Mouse (Mus musculus): ENCODE results near the gene Adcy5. TPM values are rescaled to one million over a fixed set of nuclear protein-coding genes. Genes with fewer than 3 reads are reported as not detected.

The Adcy5 gene
- total and polyA plus RNA-seq, 3 experiments: 47.1 to 56.2 (median 52.9) TPM

GRCm38 (mm10) chr16:35153146-35153755 lies 1.4 kb upstream of the Adcy5 start:
- H3K9ac ChIP-seq (ENCODE audit: low read depth, low read length): no peak overlapping the region
- H3K27me3 ChIP-seq (ENCODE audit: control insufficient read depth, insufficient read depth, low read length): peaks cover 1% of the 10 kb centered on the region
- no peak overlapping the region for H3K27ac ChIP-seq
- DNase-seq: no peak
- H3K36me3 ChIP-seq (ENCODE audit: control insufficient read depth, insufficient read depth, low read length): no peaks in the 10 kb centered on the region
- intact Hi-C loops (cut with DNase I): loop anchor here (10.0 kb wide), 1 partner anchor 88 kb away; no protein-coding TSS in a partner anchor
- no peaks in the 10 kb centered on the region; the same call in 1 of the 2 replicates for H3K79me2 ChIP-seq (replicated peaks; ENCODE audit: control insufficient read depth, insufficient read depth, low read length)
- 31% methylated on average over 12 of the region's 12 CpGs for WGBS
- TF ChIP-seq POLR2A (IDR thresholded peaks at IDR 0.05; ENCODE audit: insufficient read depth, low read depth, low read length): no peak
- no peak overlapping the region for H3K4me3 ChIP-seq
- no peaks in the 10 kb centered on the region for H3K4me1 ChIP-seq (ENCODE audit: control insufficient read depth, insufficient read depth, low read length)

DNA sequence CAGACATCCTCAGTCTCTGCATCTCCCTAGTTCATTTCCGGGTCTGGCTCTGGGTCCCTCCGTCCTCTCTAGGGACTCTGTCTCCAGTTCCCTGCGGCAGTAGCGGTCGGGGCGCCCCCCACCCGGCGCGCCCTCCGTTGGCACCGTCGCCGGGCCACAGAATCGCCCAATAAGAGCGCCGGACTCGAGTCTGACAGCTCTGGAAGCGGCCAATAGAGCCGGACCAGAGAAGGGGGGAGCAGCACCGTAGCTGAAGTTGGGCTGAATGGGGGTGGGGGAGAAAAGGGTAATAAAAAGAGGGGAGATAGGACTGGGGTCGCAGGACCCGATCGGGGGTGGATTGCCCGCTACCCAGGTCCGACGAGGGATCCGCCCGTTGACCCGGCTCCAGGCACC lies 434 bp upstream of the Adcy5 start:
- H3K27ac ChIP-seq: peak overlapping the region; percentile 67
- no peaks in the 10 kb centered on the region; the same call in 1 of the 2 replicates for H3K79me2 ChIP-seq (replicated peaks; ENCODE audit: control insufficient read depth, insufficient read depth, low read length)
- DNase-seq: peak; percentile 58 to 60
- H3K27me3 ChIP-seq (ENCODE audit: control insufficient read depth, insufficient read depth, low read length): peaks cover 1% of the 10 kb centered on the region
- peak overlapping the region; percentile 51 for H3K4me3 ChIP-seq
- TF ChIP-seq POLR2A (IDR thresholded peaks at IDR 0.05; ENCODE audit: insufficient read depth, low read depth, low read length) (no peak), EP300 (IDR thresholded peaks at IDR 0.05; ENCODE audit: insufficient read depth, low read depth, low read length) (no peak), CTCF (IDR thresholded peaks at IDR 0.05) (no peak)
- under 1% methylated on average over 29 of the region's 29 CpGs for WGBS
- H3K9ac ChIP-seq (ENCODE audit: low read depth, low read length): peak overlapping the region; percentile 83
- intact Hi-C loops (cut with DNase I): loop anchor here (10.0 kb wide), 1 partner anchor 89 kb away; no protein-coding TSS in a partner anchor
- H3K4me1 ChIP-seq (ENCODE audit: control insufficient read depth, insufficient read depth, low read length): no peaks in the 10 kb centered on the region
- no peaks in the 10 kb centered on the region for H3K36me3 ChIP-seq (ENCODE audit: control insufficient read depth, insufficient read depth, low read length)

DNA sequence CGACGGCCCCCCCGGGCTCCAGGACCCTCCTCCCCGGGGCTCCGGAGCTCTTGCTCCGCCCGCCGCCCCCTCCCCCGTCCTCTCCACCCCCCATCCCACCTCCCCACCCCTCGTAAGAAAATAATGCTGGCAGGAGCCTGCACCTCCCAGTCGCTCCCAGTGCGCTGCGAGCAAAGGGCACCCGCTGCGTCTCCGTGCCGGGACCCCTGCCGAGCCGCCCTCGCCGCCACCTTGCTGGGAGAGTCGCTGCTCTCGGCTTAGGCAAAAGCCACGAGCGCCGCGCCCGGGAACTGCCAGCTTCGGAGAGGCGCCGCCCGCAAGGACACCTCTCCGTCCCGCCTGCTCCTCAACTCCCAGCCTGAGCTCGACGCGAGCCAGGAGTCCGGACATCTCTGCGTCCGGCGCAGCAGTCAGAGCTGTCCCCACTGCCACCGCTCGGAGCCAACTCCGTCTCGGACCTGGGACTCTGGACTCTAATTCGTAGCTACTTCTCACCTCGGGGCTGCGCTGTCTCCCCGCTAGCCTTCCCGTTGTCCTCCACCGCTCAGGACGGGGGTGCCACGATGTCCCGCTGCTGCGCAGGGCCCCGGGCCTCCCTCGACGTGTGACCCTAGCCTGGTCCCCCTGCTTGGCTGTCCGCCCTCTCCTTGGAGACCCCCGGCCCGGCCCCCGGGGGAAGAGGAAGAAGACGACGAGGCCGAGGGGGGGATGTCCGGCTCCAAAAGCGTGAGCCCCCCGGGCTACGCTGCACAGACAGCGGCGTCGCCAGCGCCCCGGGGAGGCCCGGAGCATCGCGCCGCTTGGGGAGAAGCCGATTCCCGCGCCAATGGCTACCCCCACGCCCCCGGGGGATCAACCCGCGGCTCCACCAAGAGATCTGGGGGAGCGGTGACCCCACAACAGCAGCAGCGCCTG lies 971 bp downstream of the Adcy5 start:
- H3K79me2 ChIP-seq (replicated peaks; ENCODE audit: control insufficient read depth, insufficient read depth, low read length): no peaks in the 10 kb centered on the region; the same call in 1 of the 2 replicates
- peaks cover 1% of the 10 kb centered on the region; the same call in 1 of the 2 replicates for H3K4me1 ChIP-seq (ENCODE audit: control insufficient read depth, insufficient read depth, low read length)
- WGBS: under 1% methylated on average over 86 of the region's 87 CpGs
- TF ChIP-seq POLR2A (IDR thresholded peaks at IDR 0.05; ENCODE audit: insufficient read depth, low read depth, low read length) (peak; percentile 32; the same call in 1 of the 2 replicates), EP300 (IDR thresholded peaks at IDR 0.05; ENCODE audit: insufficient read depth, low read depth, low read length) (no peak), CTCF (IDR thresholded peaks at IDR 0.05) (peak; percentile 53)
- peak overlapping the region; percentile 83 for H3K9ac ChIP-seq (ENCODE audit: low read depth, low read length)
- peak overlapping the region; percentile 77 for H3K27ac ChIP-seq
- no peaks in the 10 kb centered on the region for H3K36me3 ChIP-seq (ENCODE audit: control insufficient read depth, insufficient read depth, low read length)
- intact Hi-C loops (cut with DNase I): loop anchor here (1.0 to 10.0 kb wide), 4 partner anchors 44 to 115 kb away; no protein-coding TSS in a partner anchor
- H3K4me3 ChIP-seq: peak overlapping the region; percentile 51
- DNase-seq: peak; percentile 71 to 73
- peaks cover 1% of the 10 kb centered on the region for H3K27me3 ChIP-seq (ENCODE audit: control insufficient read depth, insufficient read depth, low read length)

- DNase-seq: peak; percentile 65 to 71
- intact Hi-C loops (cut with DNase I): loop anchor here (5.0 to 10.0 kb wide), 2 partner anchors 71 to 92 kb away; no protein-coding TSS in a partner anchor
- H3K36me3 ChIP-seq (ENCODE audit: control insufficient read depth, insufficient read depth, low read length): no peaks in the 10 kb centered on the region
- H3K4me1 ChIP-seq (ENCODE audit: control insufficient read depth, insufficient read depth, low read length): peaks cover 2% of the 10 kb centered on the region; the same call in 1 of the 2 replicates
- H3K27ac ChIP-seq: peak overlapping the region; percentile 77
- peak overlapping the region; percentile 83 for H3K9ac ChIP-seq (ENCODE audit: low read depth, low read length)
- H3K27me3 ChIP-seq (ENCODE audit: control insufficient read depth, insufficient read depth, low read length): peaks cover 1% of the 10 kb centered on the region
- no peaks in the 10 kb centered on the region; the same call in 1 of the 2 replicates for H3K79me2 ChIP-seq (replicated peaks; ENCODE audit: control insufficient read depth, insufficient read depth, low read length)
- H3K4me3 ChIP-seq: peak overlapping the region; percentile 51
- WGBS: 3% methylated on average over 48 of the region's 48 CpGs
- TF ChIP-seq EP300 (IDR thresholded peaks at IDR 0.05; ENCODE audit: insufficient read depth, low read depth, low read length): no peak
- peak; percentile 68 for TF ChIP-seq CTCF (IDR thresholded peaks at IDR 0.05)
- TF ChIP-seq POLR2A (IDR thresholded peaks at IDR 0.05; ENCODE audit: insufficient read depth, low read depth, low read length): no peak
These were observed 1.6 kb downstream of the Adcy5 start for GRCm38 (mm10) chr16:35156306-35156695.

DNA sequence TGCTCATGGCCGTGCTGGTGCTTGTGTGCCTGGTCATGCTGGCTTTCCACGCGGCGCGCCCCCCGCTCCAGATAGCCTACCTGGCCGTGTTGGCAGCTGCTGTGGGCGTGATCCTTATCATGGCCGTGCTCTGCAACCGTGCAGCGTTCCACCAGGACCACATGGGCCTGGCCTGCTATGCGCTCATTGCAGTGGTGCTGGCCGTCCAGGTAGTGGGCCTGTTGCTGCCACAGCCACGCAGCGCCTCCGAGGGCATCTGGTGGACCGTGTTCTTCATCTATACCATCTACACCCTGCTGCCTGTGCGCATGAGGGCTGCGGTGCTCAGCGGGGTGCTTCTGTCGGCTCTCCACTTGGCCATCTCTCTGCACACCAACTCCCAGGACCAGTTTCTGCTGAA lies 2.2 kb downstream of the Adcy5 start:
- Histone ChIP-seq H3K79me2 (replicated peaks; ENCODE audit: control insufficient read depth, insufficient read depth, low read length) (no peaks in the 10 kb centered on the region; the same call in 1 of the 2 replicates), H3K27ac (peak overlapping the region; percentile 23), H3K9ac (ENCODE audit: low read depth, low read length) (peak overlapping the region; percentile 64), H3K27me3 (ENCODE audit: control insufficient read depth, insufficient read depth, low read length) (peaks cover 1% of the 10 kb centered on the region), H3K4me1 (ENCODE audit: control insufficient read depth, insufficient read depth, low read length) (peaks cover 2% of the 10 kb centered on the region; the same call in 1 of the 2 replicates), H3K4me3 (peak overlapping the region; percentile 22), H3K36me3 (ENCODE audit: control insufficient read depth, insufficient read depth, low read length) (no peaks in the 10 kb centered on the region)
- DNase-seq: no peak
- TF ChIP-seq POLR2A (IDR thresholded peaks at IDR 0.05; ENCODE audit: insufficient read depth, low read depth, low read length) (no peak), CTCF (IDR thresholded peaks at IDR 0.05) (no peak), EP300 (IDR thresholded peaks at IDR 0.05; ENCODE audit: insufficient read depth, low read depth, low read length) (no peak)
- WGBS: 52% methylated on average over 21 of the region's 21 CpGs
- intact Hi-C loops (cut with DNase I): loop anchor here (5.0 to 10.0 kb wide), 2 partner anchors 70 to 92 kb away; no protein-coding TSS in a partner anchor
